Mouse (Mus musculus) G1E (cell line): Measurements from ENCODE around the gene Cyp4a31.

Experiments used
- GATA1 ChIP-seq: IDR thresholded peaks from 2 replicates; pipeline ENCODE4 v1.6.1; 2012; ENCODE audit warnings: borderline replicate concordance, low read length, inconsistent platforms, mixed read lengths
- TAL1 ChIP-seq: conservative IDR thresholded peaks from 2 replicates; pipeline ENCODE4 v1.6.1; 2012; ENCODE audit warnings: low read depth, low read length, inconsistent platforms, mixed read lengths

- no peak for TF ChIP-seq TAL1
- no peak for TF ChIP-seq GATA1
Measured at GRCm38 (mm10) chr4:115614005-115614404, 50.6 kb downstream of the Cyp4a31 start.
